Mouse (Mus musculus) CH12.LX (cell line): ENCODE results near the gene Nfix. TPM values are rescaled to one million over a fixed set of nuclear protein-coding genes. Genes with fewer than 3 reads are reported as not detected.

ENCODE experiments used
- DNase-seq: peaks from one replicate; pipeline ENCODE4 v3.0.0-alpha.2; 2013; ENCODE audit errors: extremely low read depth
- H3K27ac ChIP-seq: 2 replicates; pipeline ENCODE4 v1.5.1; 2012; ENCODE audit warnings: low read depth, mild to moderate bottlenecking, control low read depth, moderate library complexity; ENCODE audit not compliant: insufficient read depth
- H3K27me3 ChIP-seq: replicated peaks from 2 replicates; pipeline ENCODE3; 2012; ENCODE audit warnings: inconsistent platforms
- H3K36me3 ChIP-seq, 2 experiments: replicated peaks in 1 of 2; 2 replicates each; pipeline versions ENCODE3 to v1.6.1; 2012; ENCODE audit warnings: inconsistent platforms in 1 of 2, low read length in 1 of 2, mild to moderate bottlenecking in 1 of 2, mixed read lengths in 1 of 2, moderate library complexity in 1 of 2; ENCODE audit not compliant: control insufficient read depth in 1 of 2, insufficient read depth in 1 of 2
- H3K4me1 ChIP-seq, 2 experiments: 2 replicates each; pipeline ENCODE4 v1.6.1; 2012; ENCODE audit warnings: inconsistent platforms in 1 of 2, moderate library complexity in 1 of 2; ENCODE audit not compliant: insufficient read depth in 2 of 2, control insufficient read depth in 1 of 2
- H3K4me2 ChIP-seq: 2 replicates; pipeline ENCODE4 v1.6.1; 2012; ENCODE audit warnings: low read depth, mild to moderate bottlenecking, control low read depth; ENCODE audit not compliant: poor library complexity, insufficient read depth, severe bottlenecking
- H3K4me3 ChIP-seq, 3 experiments: fragments of 150-350 bp in 1 of 3; sonication (generic) in 1 of 3; replicated peaks in 1 of 3; 2 replicates each; pipeline versions ENCODE3 to v1.5.1; 2011 to 2012; ENCODE audit warnings: low read depth in 2 of 3, low read length in 2 of 3, mild to moderate bottlenecking in 2 of 3, moderate library complexity in 2 of 3, control low read depth in 1 of 3, improper control_type of control experiment in 1 of 3, inconsistent platforms in 1 of 3, mixed read lengths in 1 of 3; ENCODE audit not compliant: poor library complexity in 1 of 3
- H3K79me2 ChIP-seq: replicated peaks from 2 replicates; pipeline ENCODE4 v1.6.1; 2012; ENCODE audit warnings: mild to moderate bottlenecking, moderate library complexity; ENCODE audit not compliant: control insufficient read depth, poor library complexity, insufficient read depth, severe bottlenecking; ENCODE audit errors: extremely low read depth
- H3K9ac ChIP-seq: 2 replicates; pipeline ENCODE4 v1.6.1; 2012; ENCODE audit warnings: low read depth, mild to moderate bottlenecking, control low read depth, moderate library complexity; ENCODE audit not compliant: insufficient read depth
- H3K9me3 ChIP-seq: replicated peaks from 2 replicates; pipeline ENCODE3; 2012; ENCODE audit warnings: low read length, inconsistent platforms, mixed read lengths
- BHLHE40 ChIP-seq: IDR thresholded peaks from 2 replicates; pipeline ENCODE4 v1.6.1; 2011; ENCODE audit warnings: mild to moderate bottlenecking, low read depth, low read length, improper control_type of control experiment
- CHD1 ChIP-seq: IDR thresholded peaks from 2 replicates; pipeline ENCODE4 v1.6.1; 2012; ENCODE audit warnings: low read depth, low read length, improper control_type of control experiment, inconsistent platforms
- EP300 ChIP-seq: IDR thresholded peaks from 2 replicates; pipeline ENCODE4 v1.6.1; 2011; ENCODE audit warnings: low read length, improper control_type of control experiment
- ETS1 ChIP-seq: conservative IDR thresholded peaks from 2 replicates; pipeline ENCODE4 v1.6.1; 2012; ENCODE audit warnings: low read depth, mild to moderate bottlenecking, inconsistent platforms, low read length, improper control_type of control experiment, moderate library complexity
- JUND ChIP-seq: conservative IDR thresholded peaks from 2 replicates; pipeline ENCODE4 v1.6.1; 2011; ENCODE audit warnings: low read depth, low read length, improper control_type of control experiment
- KAT2A ChIP-seq: IDR thresholded peaks from 2 replicates; pipeline ENCODE4 v1.6.1; 2012; ENCODE audit warnings: low read length, improper control_type of control experiment, inconsistent platforms; ENCODE audit not compliant: insufficient replicate concordance
- MAFK ChIP-seq: IDR thresholded peaks from 2 replicates; pipeline ENCODE4 v1.6.1; 2011; ENCODE audit warnings: low read length, improper control_type of control experiment; ENCODE audit not compliant: insufficient replicate concordance
- MAX ChIP-seq: IDR thresholded peaks from 2 replicates; pipeline ENCODE4 v1.6.1; 2011; ENCODE audit warnings: low read length, improper control_type of control experiment
- MAZ ChIP-seq: IDR thresholded peaks from 2 replicates; pipeline ENCODE4 v1.6.1; 2012; ENCODE audit warnings: low read depth, mild to moderate bottlenecking, inconsistent platforms, low read length, improper control_type of control experiment, moderate library complexity
- NRF1 ChIP-seq: IDR thresholded peaks from 2 replicates; pipeline ENCODE4 v1.6.1; 2014; ENCODE audit warnings: low read depth, mild to moderate bottlenecking, inconsistent platforms, low read length, improper control_type of control experiment, moderate library complexity
- POLR2AphosphoS2 ChIP-seq: IDR thresholded peaks from 2 replicates; pipeline ENCODE4 v1.6.1; 2011; ENCODE audit warnings: low read depth, low read length, improper control_type of control experiment
- RCOR1 ChIP-seq: conservative IDR thresholded peaks from 2 replicates; pipeline ENCODE4 v1.6.1; 2012; ENCODE audit warnings: low read depth, mild to moderate bottlenecking, inconsistent platforms, low read length, improper control_type of control experiment
- SMC3 ChIP-seq: IDR thresholded peaks from 2 replicates; pipeline ENCODE4 v1.6.1; 2011; ENCODE audit warnings: low read depth, low read length, improper control_type of control experiment
- TBP ChIP-seq: conservative IDR thresholded peaks from 2 replicates; pipeline ENCODE4 v1.6.1; 2011; ENCODE audit warnings: low read depth, low read length, improper control_type of control experiment
- TCF12 ChIP-seq: IDR thresholded peaks from 2 replicates; pipeline ENCODE4 v1.6.1; 2014; ENCODE audit warnings: low read depth, mild to moderate bottlenecking, inconsistent platforms, low read length, improper control_type of control experiment
- USF1 ChIP-seq: IDR thresholded peaks from 2 replicates; pipeline ENCODE4 v1.6.1; 2014; ENCODE audit warnings: low read depth, mild to moderate bottlenecking, inconsistent platforms, low read length, improper control_type of control experiment
- ZKSCAN1 ChIP-seq: IDR thresholded peaks from 2 replicates; pipeline ENCODE4 v1.6.1; 2012; ENCODE audit warnings: low read depth, inconsistent platforms, low read length, improper control_type of control experiment, borderline replicate concordance
- dilution Hi-C: fragments of 300-500 bp; cut with MboI; formaldehyde crosslinking; loops from 2 replicates; pipeline ENCODE4 v1.14.3; 2020; ENCODE audit warnings: low sequenced_read_pairs; ENCODE audit not compliant: extremely low pct_unique_long_range_greater_than_20kb, extremely low pct_ligation_motif_present
- in situ Hi-C: fragments of 300-500 bp; cut with MboI; formaldehyde crosslinking; loops from 3 replicates; pipeline ENCODE4 v1.14.3; 2019; ENCODE audit warnings: low sequenced_read_pairs, low pct_ligation_motif_present, low pct_unique_long_range_greater_than_20kb, mixed read lengths
- polyA plus RNA-seq: library from polyadenylated mRNA; unstranded; fragments of >175 nt; gene quantifications from 2 replicates; pipeline ENCODE4 v1.2.1, GENCODE M21; 2012; ENCODE audit warnings: low read depth; ENCODE audit not compliant: insufficient read length
- total RNA-seq, 2 experiments: library from RNA; depleted of rRNA; stranded (reverse); fragments of 300-350 nt in 1 of 2; fragments of >200 nt in 1 of 2; gene quantifications; 2 replicates each; pipeline ENCODE4 v1.2.3; 2012 to 2014

The Nfix gene
- total and polyA plus RNA-seq, 3 experiments = 0.09 to 10.5 (median 1.1) TPM

- no peak for TF ChIP-seq BHLHE40
- no peak for TF ChIP-seq POLR2AphosphoS2
- TF ChIP-seq MAZ = no peak
- TF ChIP-seq SMC3 = no peak
- no peak for TF ChIP-seq EP300
- no peak for TF ChIP-seq RCOR1
- H3K27ac ChIP-seq = no peak overlapping the region
- peaks cover 3 to 15% of the 10 kb centered on the region in 2 experiments for H3K4me1 ChIP-seq
- H3K9me3 ChIP-seq = no peaks in the 10 kb centered on the region
- H3K27me3 ChIP-seq = peaks cover 68% of the 10 kb centered on the region
- dilution Hi-C loops = no loop called here
- no peak overlapping the region for H3K9ac ChIP-seq
- no peaks in the 10 kb centered on the region for H3K79me2 ChIP-seq
- no peaks in the 10 kb centered on the region for H3K36me3 ChIP-seq
- no peak overlapping the region for H3K4me3 ChIP-seq
- DNase-seq = no peak
- in situ Hi-C loops = no loop called here
- H3K4me2 ChIP-seq = no peak overlapping the region
Measured at GRCm38 (mm10) chr8:84732996-84733395, 67.1 kb downstream of the Nfix start.

- peaks cover 0 to 11% of the 10 kb centered on the region in 2 experiments; a peak in 3 of 4 replicates for H3K4me1 ChIP-seq
- dilution Hi-C loops (no loop called here), in situ Hi-C loops (no loop called here)
- no peaks in the 10 kb centered on the region for H3K9me3 ChIP-seq
- DNase-seq = no peak
- TF ChIP-seq NRF1 (no peak), ETS1 (no peak), TCF12 (no peak)
- peaks cover 67% of the 10 kb centered on the region for H3K27me3 ChIP-seq
- no peaks in the 10 kb centered on the region for H3K36me3 ChIP-seq
- H3K9ac ChIP-seq = no peak overlapping the region
- no peaks in the 10 kb centered on the region for H3K79me2 ChIP-seq
- H3K4me3 ChIP-seq = no peak overlapping the region
- no peak overlapping the region for H3K27ac ChIP-seq
- H3K4me2 ChIP-seq = no peak overlapping the region
Measured at GRCm38 (mm10) chr8:84732545-84732944, 67.6 kb downstream of the Nfix start.

- Histone ChIP-seq H3K36me3 (no peaks in the 10 kb centered on the region), H3K27me3 (peaks cover 63% of the 10 kb centered on the region), H3K9ac (no peak overlapping the region), H3K4me1 (peaks cover 0 to 7% of the 10 kb centered on the region in 2 experiments; a peak in 3 of 4 replicates), H3K27ac (no peak overlapping the region), H3K9me3 (no peaks in the 10 kb centered on the region), H3K4me2 (no peak overlapping the region), H3K4me3 (no peak overlapping the region), H3K79me2 (no peaks in the 10 kb centered on the region)
- no peak for DNase-seq
- TF ChIP-seq SMC3 (no peak), ZKSCAN1 (no peak), KAT2A (no peak), USF1 (no peak), TBP (no peak), JUND (no peak), CHD1 (no peak), MAFK (no peak), NRF1 (no peak), MAX (no peak)
- in situ Hi-C loops (no loop called here), dilution Hi-C loops (no loop called here)
Measured at GRCm38 (mm10) chr8:84731371-84732177, 68.6 kb downstream of the Nfix start.
